Mouse (Mus musculus): ENCODE measurements at regions not wholly inside any gene's neighbourhood (a gene's known extent, or its start where the extent isn't known, plus 50 kb on each side); places are given as distances from the start of the nearest gene placed in this dataset.

- Histone ChIP-seq H3K36me3 (replicated peaks) (no peaks in the 10 kb centered on the region), H3K27me3 (no peaks in the 10 kb centered on the region), H3K4me3 (replicated peaks) (no peak overlapping the region), H3K4me2 (no peak overlapping the region), H3K9me3 (no peaks in the 10 kb centered on the region), H3K27ac (0 out of 2 replicates have a peak overlapping the region, but pooled peaks have one; percentile 13), H3K4me1 (peaks cover 10% of the 10 kb centered on the region), H3K9ac (no peak overlapping the region)
- peak; percentile 81 for ATAC-seq (ENCODE audit: low FRiP score)
- 62% methylated on average over 12 of the region's 12 CpGs for WGBS
Measured at GRCm38 (mm10) chr7:36896339-36896738, 198.4 kb downstream of the Tshz3 start.

DNA sequence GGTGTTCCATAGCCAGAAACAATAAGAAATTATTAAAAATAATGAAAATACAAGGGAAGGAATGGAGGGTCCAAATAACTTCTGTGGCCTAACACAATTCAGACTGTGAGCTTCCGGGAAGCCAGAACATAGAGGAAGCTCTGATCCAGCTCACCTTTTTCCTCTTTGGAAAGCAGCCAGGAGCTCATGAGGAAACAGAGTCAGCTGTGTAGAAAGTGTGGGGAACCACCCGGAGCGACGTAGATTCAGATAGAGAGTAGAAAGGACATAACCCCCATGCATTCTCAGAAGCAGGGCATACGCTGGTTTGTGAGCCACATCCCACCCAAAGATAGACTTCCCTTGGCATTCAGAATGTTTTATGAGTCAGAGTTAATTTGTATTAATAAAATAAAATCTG, 203.6 kb downstream of the Tshz3 start:
- Histone ChIP-seq H3K27ac (no peak overlapping the region), H3K4me1 (no peaks in the 10 kb centered on the region), H3K27me3 (no peaks in the 10 kb centered on the region), H3K9me3 (no peaks in the 10 kb centered on the region), H3K9ac (no peak overlapping the region), H3K4me2 (no peak overlapping the region), H3K36me3 (replicated peaks) (no peaks in the 10 kb centered on the region), H3K4me3 (replicated peaks) (no peak overlapping the region)
- 93% methylated on average over 5 of the region's 5 CpGs for WGBS
- no peak for ATAC-seq (ENCODE audit: low FRiP score)

- Histone ChIP-seq H3K9ac (no peak overlapping the region), H3K4me2 (no peak overlapping the region), H3K27me3 (no peaks in the 10 kb centered on the region), H3K27ac (no peak overlapping the region), H3K4me3 (replicated peaks) (no peak overlapping the region), H3K36me3 (replicated peaks) (no peaks in the 10 kb centered on the region), H3K9me3 (no peaks in the 10 kb centered on the region), H3K4me1 (no peaks in the 10 kb centered on the region)
- no peak for ATAC-seq (ENCODE audit: low FRiP score)
- 87% methylated on average over 3 of the region's 3 CpGs for WGBS
Measured at GRCm38 (mm10) chr7:36913304-36913703, 215.4 kb downstream of the Tshz3 start.

GRCm38 (mm10) chr7:36914261-36914660, 216.3 kb downstream of the Tshz3 start:
- no peak overlapping the region for H3K4me2 ChIP-seq
- no peaks in the 10 kb centered on the region for H3K4me1 ChIP-seq
- no peak for ATAC-seq (ENCODE audit: low FRiP score)
- no peak overlapping the region for H3K4me3 ChIP-seq (replicated peaks)
- no peak overlapping the region for H3K9ac ChIP-seq
- no peaks in the 10 kb centered on the region for H3K36me3 ChIP-seq (replicated peaks)
- no peak overlapping the region for H3K27ac ChIP-seq
- H3K27me3 ChIP-seq = no peaks in the 10 kb centered on the region
- WGBS = 88% methylated on average over 9 of the region's 9 CpGs
- no peaks in the 10 kb centered on the region for H3K9me3 ChIP-seq

DNA sequence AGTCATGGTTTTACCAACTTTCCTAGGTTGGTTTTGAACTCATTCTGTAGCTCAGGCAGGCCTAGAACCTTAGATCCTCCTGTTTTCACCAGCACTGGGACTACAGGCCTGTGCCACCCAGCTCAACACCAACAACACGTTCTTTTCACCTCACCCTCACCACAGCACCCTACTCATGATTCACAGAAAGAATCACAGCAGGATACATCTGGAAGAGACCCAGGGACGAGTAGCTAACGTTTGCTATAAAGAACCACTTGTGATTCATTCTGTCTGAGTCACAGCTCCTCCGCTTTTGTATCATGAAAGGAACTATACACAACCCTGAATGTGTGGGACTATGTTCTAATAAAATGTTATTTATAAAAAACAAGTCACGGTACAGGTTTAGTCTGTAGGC, 217.3 kb downstream of the Tshz3 start:
- Histone ChIP-seq H3K4me3 (replicated peaks) (no peak overlapping the region), H3K27me3 (no peaks in the 10 kb centered on the region), H3K9me3 (no peaks in the 10 kb centered on the region), H3K9ac (no peak overlapping the region), H3K4me2 (no peak overlapping the region), H3K4me1 (no peaks in the 10 kb centered on the region), H3K27ac (no peak overlapping the region), H3K36me3 (replicated peaks) (no peaks in the 10 kb centered on the region)
- 75% methylated on average over 5 of the region's 5 CpGs for WGBS
- no peak for ATAC-seq (ENCODE audit: low FRiP score)

DNA sequence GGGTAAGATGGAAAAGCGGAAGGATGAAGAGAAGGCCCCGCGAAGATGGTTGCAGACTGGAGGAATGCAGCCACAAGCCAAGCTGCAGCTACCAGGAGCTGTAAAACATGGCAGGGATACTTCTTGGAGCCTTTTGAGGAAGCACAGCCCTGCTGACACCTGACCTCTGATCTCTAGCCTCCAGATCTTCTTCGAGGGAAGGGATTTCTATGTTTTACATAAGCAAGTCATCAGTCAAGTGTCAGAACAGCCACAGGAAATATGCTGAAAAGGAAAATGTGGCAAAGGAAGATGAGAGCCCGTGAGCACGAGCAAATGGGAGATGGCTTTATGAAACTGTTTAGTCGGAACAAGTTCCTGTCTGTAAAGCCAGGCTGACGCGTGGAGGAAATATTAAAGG, 219.1 kb downstream of the Tshz3 start:
- H3K4me3 ChIP-seq (replicated peaks) = no peak overlapping the region
- no peak overlapping the region for H3K27ac ChIP-seq
- WGBS = 86% methylated on average over 9 of the region's 9 CpGs
- no peak overlapping the region for H3K9ac ChIP-seq
- H3K27me3 ChIP-seq = no peaks in the 10 kb centered on the region
- H3K36me3 ChIP-seq (replicated peaks) = no peaks in the 10 kb centered on the region
- H3K9me3 ChIP-seq = no peaks in the 10 kb centered on the region
- H3K4me1 ChIP-seq = no peaks in the 10 kb centered on the region
- ATAC-seq (ENCODE audit: low FRiP score) = no peak
- no peak overlapping the region for H3K4me2 ChIP-seq

GRCm38 (mm10) chr7:36919413-36919812, 221.5 kb downstream of the Tshz3 start:
- no peaks in the 10 kb centered on the region for H3K9me3 ChIP-seq
- H3K9ac ChIP-seq = no peak overlapping the region
- WGBS = 78% methylated on average over 4 of the region's 4 CpGs
- no peak overlapping the region for H3K27ac ChIP-seq
- H3K4me1 ChIP-seq = no peaks in the 10 kb centered on the region
- ATAC-seq (ENCODE audit: low FRiP score) = no peak
- H3K36me3 ChIP-seq (replicated peaks) = no peaks in the 10 kb centered on the region
- no peak overlapping the region for H3K4me3 ChIP-seq (replicated peaks)
- no peak overlapping the region for H3K4me2 ChIP-seq
- no peaks in the 10 kb centered on the region for H3K27me3 ChIP-seq

GRCm38 (mm10) chr7:36921003-36921402, 223.1 kb downstream of the Tshz3 start:
- H3K27me3 ChIP-seq = no peaks in the 10 kb centered on the region
- 88% methylated on average over 14 of the region's 14 CpGs for WGBS
- H3K9me3 ChIP-seq = no peaks in the 10 kb centered on the region
- no peak overlapping the region for H3K9ac ChIP-seq
- no peak overlapping the region for H3K4me2 ChIP-seq
- no peak overlapping the region for H3K4me3 ChIP-seq (replicated peaks)
- ATAC-seq (ENCODE audit: low FRiP score) = no peak
- no peak overlapping the region for H3K27ac ChIP-seq
- H3K36me3 ChIP-seq (replicated peaks) = no peaks in the 10 kb centered on the region
- no peaks in the 10 kb centered on the region; the same call in 1 of the 2 replicates for H3K4me1 ChIP-seq

DNA sequence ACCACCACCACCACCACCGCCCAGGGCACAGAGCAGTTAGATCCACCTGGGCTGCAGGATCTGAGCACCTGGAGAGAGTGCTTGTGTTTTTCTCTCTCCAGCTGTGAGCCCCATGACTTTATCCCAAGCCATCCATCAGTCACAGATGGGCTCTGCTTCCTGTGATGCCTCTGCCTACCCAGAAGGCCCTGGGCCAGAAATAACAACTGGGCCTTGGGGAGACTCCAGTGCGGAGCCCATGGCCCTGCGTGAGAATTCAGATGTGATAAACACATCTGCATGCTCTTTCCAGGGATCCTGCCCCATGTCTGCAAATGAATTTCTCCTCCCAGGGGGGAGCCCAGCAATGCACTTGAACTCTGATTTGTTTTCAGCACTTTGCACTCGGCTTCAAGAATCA, 235.6 kb downstream of the Tshz3 start:
- H3K36me3 ChIP-seq (replicated peaks) = no peaks in the 10 kb centered on the region
- H3K4me1 ChIP-seq = peaks cover 13% of the 10 kb centered on the region
- no peak for ATAC-seq (ENCODE audit: low FRiP score)
- H3K4me3 ChIP-seq (replicated peaks) = no peak overlapping the region
- no peak overlapping the region for H3K4me2 ChIP-seq
- H3K9me3 ChIP-seq = no peaks in the 10 kb centered on the region
- no peak overlapping the region for H3K9ac ChIP-seq
- H3K27me3 ChIP-seq = 0 out of 2 replicates have a peak, but pooled peaks cover 4% of the 10 kb centered on the region
- no peak overlapping the region for H3K27ac ChIP-seq
- WGBS = 85% methylated on average over 3 of the region's 4 CpGs

DNA sequence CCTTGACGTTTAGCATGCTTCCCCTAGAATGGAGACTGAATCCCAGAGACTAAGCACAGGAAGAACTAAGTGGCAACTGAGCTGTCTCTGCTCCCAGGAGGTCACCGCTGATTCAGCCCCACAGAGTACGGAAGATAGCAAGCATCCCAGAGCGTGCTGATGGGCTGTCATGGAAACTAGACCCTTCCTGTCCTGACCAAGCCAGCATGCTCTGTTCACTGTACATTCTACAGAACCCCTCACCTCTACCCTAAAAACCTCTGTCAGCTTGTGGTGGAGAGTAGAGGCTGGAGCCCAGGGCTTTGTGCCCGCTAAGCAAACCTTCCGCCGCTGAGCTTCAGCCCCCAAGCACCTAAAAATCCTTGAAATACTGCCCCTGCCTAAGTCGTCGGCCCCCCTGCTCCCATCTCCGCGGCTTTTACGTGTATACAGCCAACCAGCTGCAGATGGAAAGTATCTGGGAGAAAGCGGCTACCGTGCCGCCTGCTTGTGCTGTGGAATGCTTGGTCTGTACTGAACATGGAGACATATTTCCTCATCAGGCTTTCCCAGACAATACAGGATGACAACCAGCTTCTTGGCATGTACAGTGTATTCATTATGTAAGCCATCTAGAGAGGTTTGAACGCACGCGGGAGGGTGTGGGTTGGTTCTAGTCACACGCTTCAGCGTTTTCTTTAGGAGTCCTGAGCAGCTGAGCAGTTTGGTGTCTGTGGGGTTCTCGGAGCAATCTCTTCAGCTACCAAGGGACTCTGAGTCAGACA, 237.1 kb downstream of the Tshz3 start:
- 87% methylated on average over 21 of the region's 21 CpGs for WGBS
- Histone ChIP-seq H3K27me3 (0 out of 2 replicates have a peak, but pooled peaks cover 4% of the 10 kb centered on the region), H3K4me1 (0 out of 2 replicates have a peak, but pooled peaks cover 6% of the 10 kb centered on the region), H3K4me3 (replicated peaks) (no peak overlapping the region), H3K9me3 (no peaks in the 10 kb centered on the region), H3K9ac (no peak overlapping the region), H3K36me3 (replicated peaks) (no peaks in the 10 kb centered on the region), H3K27ac (no peak overlapping the region), H3K4me2 (no peak overlapping the region)
- no peak for ATAC-seq (ENCODE audit: low FRiP score)

- WGBS = 74% methylated on average over 10 of the region's 10 CpGs
- no peaks in the 10 kb centered on the region for H3K27me3 ChIP-seq
- peaks cover 3% of the 10 kb centered on the region for H3K4me1 ChIP-seq
- no peak for ATAC-seq (ENCODE audit: low FRiP score)
- H3K36me3 ChIP-seq (replicated peaks) = no peaks in the 10 kb centered on the region
- H3K4me2 ChIP-seq = no peak overlapping the region
- no peak overlapping the region for H3K4me3 ChIP-seq (replicated peaks)
- no peaks in the 10 kb centered on the region for H3K9me3 ChIP-seq
- no peak overlapping the region for H3K27ac ChIP-seq
- no peak overlapping the region for H3K9ac ChIP-seq
Measured at GRCm38 (mm10) chr7:36940611-36941010, 242.7 kb downstream of the Tshz3 start.

- Histone ChIP-seq H3K27ac (0 out of 2 replicates have a peak overlapping the region, but pooled peaks have one; percentile 19), H3K4me1 (peaks cover 3% of the 10 kb centered on the region), H3K4me2 (no peak overlapping the region), H3K9me3 (no peaks in the 10 kb centered on the region), H3K36me3 (replicated peaks) (no peaks in the 10 kb centered on the region), H3K9ac (no peak overlapping the region), H3K4me3 (replicated peaks) (no peak overlapping the region), H3K27me3 (no peaks in the 10 kb centered on the region)
- 69% methylated on average over 14 of the region's 14 CpGs for WGBS
- ATAC-seq (ENCODE audit: low FRiP score) = no peak
Measured at GRCm38 (mm10) chr7:36945024-36945815, 247.3 kb downstream of the Tshz3 start.

All from forebrain, embryonic 12.5 days (tissue).